Mouse (Mus musculus) liver, embryonic 14.5 days (tissue): ENCODE results near the gene Vwa7. TPM values are rescaled to one million over a fixed set of nuclear protein-coding genes. Genes with fewer than 3 reads are reported as not detected.
A peak's percentile ranks its signal among the peaks of the same experiment; 100 is the strongest.

Experiments
- ATAC-seq: fragments of 200-750 bp; cut with Nextera tagmentation; 2 replicates; pipeline ENCODE4 v1.8.0; 2017; ENCODE audit warnings: moderate number of reproducible peaks, mild to moderate bottlenecking, moderate library complexity; ENCODE audit not compliant: insufficient read depth
- DNase-seq, 3 experiments: peaks; one replicate each; pipeline ENCODE4 v3.0.0-alpha.2; 2012 to 2013; ENCODE audit warnings: low read depth in 3 of 3, low spot score in 3 of 3
- H3K27ac ChIP-seq: fragments of 300-500 bp; sonication (generic); 2 replicates; pipeline ENCODE4 v1.5.1; 2014; ENCODE audit warnings: moderate library complexity, mild to moderate bottlenecking, control low read depth, inconsistent platforms
- H3K27me3 ChIP-seq: fragments of 300-500 bp; sonication (generic); 2 replicates; pipeline ENCODE4 v1.6.1; 2014; ENCODE audit warnings: mild to moderate bottlenecking, low read length, moderate library complexity; ENCODE audit not compliant: control insufficient read depth, insufficient read depth
- H3K36me3 ChIP-seq: fragments of 300-500 bp; sonication (generic); replicated peaks from 2 replicates; pipeline ENCODE4 v1.6.1; 2014; ENCODE audit warnings: low read depth; ENCODE audit not compliant: control insufficient read depth, insufficient read depth
- H3K4me1 ChIP-seq, 2 experiments: fragments of 200-500 bp in 1 of 2; fragments of 300-500 bp in 1 of 2; sonication (generic) in 1 of 2; replicated peaks; 2 replicates each; pipeline ENCODE4 v1.6.1; 2012 to 2014; ENCODE audit warnings: antibody characterized with exemption in 1 of 2, inconsistent platforms in 1 of 2, low read length in 1 of 2; ENCODE audit not compliant: control insufficient read depth in 2 of 2, insufficient read depth in 2 of 2
- H3K4me2 ChIP-seq: fragments of 300-500 bp; sonication (generic); 2 replicates; pipeline ENCODE4 v1.6.1; 2014; ENCODE audit warnings: low read depth, mild to moderate bottlenecking, control low read depth, moderate library complexity
- H3K4me3 ChIP-seq, 2 experiments: fragments of 200-500 bp in 1 of 2; fragments of 300-500 bp in 1 of 2; sonication (generic) in 1 of 2; 2 replicates each; pipeline ENCODE4 v1.5.1; 2012 to 2014; ENCODE audit warnings: low read depth in 2 of 2, low read length in 2 of 2, mild to moderate bottlenecking in 2 of 2, control low read depth in 1 of 2, inconsistent platforms in 1 of 2, moderate library complexity in 1 of 2; ENCODE audit not compliant: insufficient read depth in 1 of 2
- H3K9ac ChIP-seq: fragments of 300-500 bp; sonication (generic); replicated peaks from 2 replicates; pipeline ENCODE4 v1.6.1; 2014; ENCODE audit warnings: mild to moderate bottlenecking, control low read depth, moderate library complexity
- H3K9me3 ChIP-seq: fragments of 300-500 bp; sonication (generic); 2 replicates; pipeline ENCODE4 v1.6.1; 2016; ENCODE audit warnings: low read length, mixed read lengths; ENCODE audit not compliant: control insufficient read depth
- CTCF ChIP-seq: IDR thresholded peaks from 2 replicates; pipeline ENCODE4 v1.5.1; 2016; ENCODE audit warnings: antibody characterized with exemption, low read depth, control low read depth
- EP300 ChIP-seq: IDR thresholded peaks from 2 replicates; pipeline ENCODE4 v1.6.1; 2016; ENCODE audit warnings: antibody characterized with exemption, low read depth
- WGBS: fragments of 180-500 bp; shearing (Covaris S2); extraction: QIAGEN DNeasy Blood & Tissue Kit; methylation state at CpG from one replicate; pipeline ENCODE4 v1.1.7; 2014; ENCODE audit not compliant: insufficient replicate concordance; 5-methylcytosine and 5-hydroxymethylcytosine counted together
- polyA plus RNA-seq, 2 experiments: library from polyadenylated mRNA; depleted of rRNA in 1 of 2; stranded (reverse) in 1 of 2; unstranded in 1 of 2; fragments of >200 nt; fragmentation: Nextera tagmentation in 1 of 2; extraction: Ambion mirVana in 1 of 2; gene quantifications; 2 replicates each; pipeline versions ENCODE4 v1.2.1 to v1.2.3; 2012 to 2014

Vwa7 gene
- polyA plus RNA-seq, 2 experiments: 0.18 TPM; not detected in 1

DNA sequence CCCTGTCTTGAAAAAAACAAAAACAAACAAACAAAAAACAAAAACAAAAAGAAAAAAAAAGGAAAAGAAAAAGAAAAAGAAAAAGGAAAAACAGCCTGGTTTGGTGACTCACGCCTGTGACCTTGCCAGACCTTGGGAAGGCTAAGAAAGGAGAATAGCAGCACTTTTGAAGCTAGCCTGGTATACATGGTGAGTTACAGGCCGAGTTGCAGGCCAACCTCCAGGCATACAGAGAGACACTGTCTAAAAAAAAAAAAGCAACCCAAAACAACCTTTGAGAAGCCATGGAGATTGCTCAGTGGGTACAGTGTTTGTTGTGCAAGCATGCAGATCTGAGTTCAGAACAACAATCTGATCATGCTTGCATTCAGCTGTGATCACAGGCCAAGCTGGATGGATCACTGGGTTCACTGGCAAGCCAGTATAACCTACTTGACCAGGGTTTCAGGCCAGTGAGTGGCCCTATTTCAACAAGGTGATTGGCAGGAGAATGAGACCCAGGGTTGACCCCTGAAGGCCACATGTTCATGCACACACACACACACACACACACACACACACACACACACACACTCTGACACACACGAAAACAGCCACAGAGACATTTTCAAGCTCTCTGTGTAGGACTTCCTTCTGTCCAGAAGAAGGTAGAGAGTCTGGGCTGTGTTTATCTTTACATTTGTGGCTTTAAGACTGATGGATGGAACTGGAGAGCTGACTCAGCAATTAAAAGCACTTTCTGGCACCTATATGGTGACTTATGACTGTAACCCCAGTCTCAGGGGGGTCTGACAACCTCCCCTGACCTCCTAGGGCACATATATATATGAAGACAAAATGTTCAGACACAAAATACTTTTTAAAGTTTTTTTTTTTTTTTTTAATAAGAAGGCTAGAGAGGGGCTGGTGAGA is 40.5 kb upstream of the Vwa7 start:
- no peak overlapping the region for H3K4me3 ChIP-seq
- DNase-seq: no peak
- 59% methylated on average over 3 of the region's 3 CpGs for WGBS
- H3K9me3 ChIP-seq: no peaks in the 10 kb centered on the region
- peaks cover 2 to 9% of the 10 kb centered on the region in 2 experiments for H3K4me1 ChIP-seq
- TF ChIP-seq EP300 (no peak), CTCF (no peak)
- no peak overlapping the region for H3K4me2 ChIP-seq
- H3K9ac ChIP-seq: no peak overlapping the region
- H3K27me3 ChIP-seq: peaks cover 7% of the 10 kb centered on the region
- H3K27ac ChIP-seq: no peak overlapping the region
- no peaks in the 10 kb centered on the region for H3K36me3 ChIP-seq
- ATAC-seq: no peak

DNA sequence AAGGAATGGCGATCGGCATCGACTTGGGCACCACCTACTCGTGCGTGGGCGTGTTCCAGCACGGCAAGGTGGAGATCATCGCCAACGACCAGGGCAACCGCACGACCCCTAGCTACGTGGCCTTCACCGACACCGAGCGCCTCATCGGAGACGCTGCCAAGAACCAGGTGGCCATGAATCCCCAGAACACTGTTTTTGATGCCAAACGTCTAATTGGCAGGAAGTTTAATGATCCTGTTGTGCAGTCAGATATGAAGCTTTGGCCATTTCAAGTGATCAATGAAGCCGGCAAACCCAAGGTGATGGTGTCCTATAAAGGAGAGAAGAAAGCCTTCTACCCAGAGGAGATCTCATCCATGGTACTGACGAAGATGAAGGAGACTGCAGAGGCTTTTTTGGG is 39.4 kb upstream of the Vwa7 start:
- peaks cover 7% of the 10 kb centered on the region for H3K27me3 ChIP-seq
- no peaks in the 10 kb centered on the region for H3K36me3 ChIP-seq
- no peak overlapping the region for H3K9ac ChIP-seq
- H3K4me2 ChIP-seq: no peak overlapping the region
- H3K4me3 ChIP-seq: no peak overlapping the region
- no peak for DNase-seq
- 83% methylated on average over 20 of the region's 20 CpGs for WGBS
- no peak overlapping the region for H3K27ac ChIP-seq
- no peak for TF ChIP-seq EP300
- TF ChIP-seq CTCF: no peak
- H3K4me1 ChIP-seq: peaks cover 2 to 11% of the 10 kb centered on the region in 2 experiments
- no peak for ATAC-seq
- no peaks in the 10 kb centered on the region for H3K9me3 ChIP-seq

DNA sequence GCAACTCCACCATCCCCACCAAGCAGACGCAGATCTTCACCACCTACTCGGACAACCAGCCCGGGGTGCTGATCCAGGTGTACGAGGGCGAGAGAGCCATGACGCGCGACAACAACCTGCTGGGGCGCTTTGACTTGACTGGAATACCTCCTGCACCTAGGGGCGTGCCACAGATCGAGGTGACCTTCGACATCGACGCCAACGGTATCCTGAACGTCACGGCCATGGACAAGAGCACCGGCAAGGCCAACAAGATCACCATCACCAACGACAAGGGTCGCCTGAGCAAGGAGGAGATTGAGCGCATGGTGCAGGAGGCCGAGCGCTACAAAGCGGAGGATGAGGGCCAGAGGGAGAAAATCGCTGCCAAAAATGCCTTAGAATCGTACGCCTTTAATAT is 38.1 kb upstream of the Vwa7 start:
- 84% methylated on average over 27 of the region's 27 CpGs for WGBS
- Histone ChIP-seq H3K27ac (no peak overlapping the region), H3K27me3 (no peaks in the 10 kb centered on the region; the same call in 1 of the 2 replicates), H3K4me1 (peaks cover 2 to 11% of the 10 kb centered on the region in 2 experiments; a peak in 3 of 4 replicates), H3K4me3 (no peak overlapping the region), H3K9me3 (no peaks in the 10 kb centered on the region), H3K36me3 (no peaks in the 10 kb centered on the region), H3K4me2 (no peak overlapping the region), H3K9ac (no peak overlapping the region)
- TF ChIP-seq CTCF (no peak), EP300 (no peak)
- no peak for ATAC-seq
- DNase-seq: no peak

DNA sequence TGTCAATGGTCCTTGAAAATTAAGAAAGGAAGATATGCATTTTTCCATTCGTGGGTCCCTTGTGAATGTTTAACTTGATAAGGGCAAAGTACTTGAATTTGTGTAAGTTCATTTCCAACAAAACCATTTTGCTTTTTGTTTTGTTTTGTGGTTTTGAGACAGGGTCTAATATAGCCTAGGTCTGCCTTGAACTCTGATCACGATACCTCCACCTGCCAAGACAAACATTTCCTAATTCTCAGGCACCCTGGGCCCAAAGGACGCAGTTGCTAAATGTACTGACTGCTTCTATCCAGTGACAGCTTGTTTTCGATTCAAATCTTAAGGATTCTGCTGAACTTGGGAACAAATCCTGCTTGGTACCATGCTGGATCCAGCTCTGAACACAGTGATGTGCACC is 36.7 kb upstream of the Vwa7 start:
- Histone ChIP-seq H3K27ac (no peak overlapping the region), H3K4me1 (peaks cover 3 to 14% of the 10 kb centered on the region in 2 experiments; a peak in 3 of 4 replicates), H3K9ac (no peak overlapping the region), H3K36me3 (peaks cover 2% of the 10 kb centered on the region), H3K4me2 (no peak overlapping the region), H3K9me3 (no peaks in the 10 kb centered on the region), H3K27me3 (no peaks in the 10 kb centered on the region), H3K4me3 (no peak overlapping the region)
- WGBS: 70% methylated on average over 4 of the region's 4 CpGs
- TF ChIP-seq EP300: no peak
- TF ChIP-seq CTCF: no peak
- no peak for ATAC-seq
- no peak for DNase-seq

DNA sequence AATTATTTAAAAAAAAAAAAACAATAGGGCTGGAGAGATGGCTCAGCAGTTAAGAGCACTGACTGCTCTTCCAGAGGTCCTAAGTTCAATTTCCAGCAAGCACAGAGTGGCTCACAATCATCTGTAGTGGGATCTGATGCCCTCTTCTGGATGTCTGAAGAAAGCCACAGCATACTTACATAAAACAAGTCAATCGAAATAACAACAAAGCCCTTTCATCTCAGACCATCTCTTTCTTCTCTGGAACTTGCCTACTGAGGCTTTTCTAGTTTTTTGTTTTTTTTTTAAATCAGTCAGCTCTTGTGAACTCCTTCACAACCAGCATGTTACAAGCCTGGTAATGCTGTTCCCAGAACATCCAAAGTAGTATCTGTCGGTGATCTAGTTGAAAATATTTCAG is 35.7 kb upstream of the Vwa7 start:
- Histone ChIP-seq H3K4me2 (peak overlapping the region; percentile 95), H3K27ac (peak overlapping the region; percentile 90), H3K27me3 (no peaks in the 10 kb centered on the region), H3K9ac (peak overlapping the region; percentile 95), H3K36me3 (peaks cover 11% of the 10 kb centered on the region), H3K4me3 (peak overlapping the region; percentile 62 to 91), H3K9me3 (no peaks in the 10 kb centered on the region), H3K4me1 (peaks cover 7 to 18% of the 10 kb centered on the region in 2 experiments; a peak in 3 of 4 replicates)
- ATAC-seq: no peak
- DNase-seq: peak in 1 of 3 experiments; percentile 57
- no peak for TF ChIP-seq EP300
- TF ChIP-seq CTCF: peak; percentile 68
- WGBS: 9% methylated on average over 2 of the region's 2 CpGs
